Mouse (Mus musculus) hindbrain, embryonic 11.5 days (tissue): ENCODE measurements at regions not wholly inside any gene's neighbourhood (a gene's known extent, or its start where the extent isn't known, plus 50 kb on each side); places are given as distances from the start of the nearest gene placed in this dataset.

ENCODE experiments used
- ATAC-seq: fragments of 200-750 bp; cut with Nextera tagmentation; 2 replicates; pipeline ENCODE4 v1.8.0; 2017; ENCODE audit warnings: mild to moderate bottlenecking, moderate TSS enrichment, moderate library complexity; ENCODE audit not compliant: low FRiP score
- DNase-seq: peaks from one replicate; pipeline ENCODE4 v3.0.0-alpha.2; 2015; ENCODE audit warnings: low spot score
- H3K27ac ChIP-seq: fragments of 300-500 bp; sonication (generic); 2 replicates; pipeline ENCODE4 v1.5.1; 2014; ENCODE audit warnings: mild to moderate bottlenecking, low read depth, low read length
- H3K27me3 ChIP-seq: fragments of 300-500 bp; sonication (generic); 2 replicates; pipeline ENCODE4 v1.6.1; 2014; ENCODE audit warnings: mild to moderate bottlenecking, low read length, moderate library complexity, mixed read lengths; ENCODE audit not compliant: control insufficient read depth, insufficient read depth
- H3K36me3 ChIP-seq: fragments of 300-500 bp; sonication (generic); 2 replicates; pipeline ENCODE4 v1.6.1; 2014; ENCODE audit warnings: mild to moderate bottlenecking, low read length, moderate library complexity, mixed read lengths; ENCODE audit not compliant: control insufficient read depth, insufficient read depth
- H3K4me1 ChIP-seq: fragments of 300-500 bp; sonication (generic); replicated peaks from 2 replicates; pipeline ENCODE4 v1.6.1; 2014; ENCODE audit warnings: low read length, mixed read lengths; ENCODE audit not compliant: control insufficient read depth, insufficient read depth
- H3K4me2 ChIP-seq: fragments of 300-500 bp; sonication (generic); replicated peaks from 2 replicates; pipeline ENCODE4 v1.6.1; 2014; ENCODE audit warnings: mild to moderate bottlenecking, low read depth, low read length
- H3K4me3 ChIP-seq: fragments of 300-500 bp; sonication (generic); 2 replicates; pipeline ENCODE4 v1.5.1; 2014; ENCODE audit warnings: low read depth, low read length
- H3K9ac ChIP-seq: fragments of 300-500 bp; sonication (generic); 2 replicates; pipeline ENCODE4 v1.6.1; 2014; ENCODE audit warnings: low read depth, low read length
- H3K9me3 ChIP-seq: fragments of 300-500 bp; sonication (generic); 2 replicates; pipeline ENCODE4 v1.6.1; 2016; ENCODE audit warnings: low read length; ENCODE audit not compliant: control insufficient read depth
- WGBS: fragments of 180-500 bp; shearing (Covaris S2); extraction: QIAGEN DNeasy Blood & Tissue Kit; methylation state at CpG from one replicate; pipeline ENCODE4 v1.1.7; 2014; 5-methylcytosine and 5-hydroxymethylcytosine counted together

DNA sequence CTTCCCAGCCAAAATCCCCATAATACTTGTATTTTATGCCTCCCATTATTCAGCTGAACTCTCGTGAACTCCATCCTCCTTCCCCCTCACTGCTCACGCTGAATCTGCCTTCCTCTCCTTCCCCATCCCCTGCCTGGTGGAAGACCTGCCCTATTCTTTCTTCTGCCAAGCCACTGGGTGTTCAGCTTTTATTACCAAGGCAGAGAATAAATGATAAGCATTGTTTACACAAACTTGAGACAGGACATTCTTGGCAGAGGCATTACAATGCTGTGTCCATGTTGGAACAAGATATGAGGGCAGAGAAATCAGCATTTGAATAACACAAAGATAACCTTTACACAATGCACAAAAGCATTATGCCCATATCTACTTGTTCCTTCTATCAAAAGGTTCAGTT lies 80.2 kb downstream of the Dhrs2 start:
- no peak for DNase-seq
- no peak for ATAC-seq
- Histone ChIP-seq H3K27ac (no peak overlapping the region), H3K4me2 (no peak overlapping the region), H3K4me3 (no peak overlapping the region), H3K9me3 (no peaks in the 10 kb centered on the region), H3K27me3 (no peaks in the 10 kb centered on the region), H3K4me1 (no peaks in the 10 kb centered on the region), H3K9ac (no peak overlapping the region), H3K36me3 (no peaks in the 10 kb centered on the region)
- 39% methylated on average over 2 of the region's 2 CpGs for WGBS

DNA sequence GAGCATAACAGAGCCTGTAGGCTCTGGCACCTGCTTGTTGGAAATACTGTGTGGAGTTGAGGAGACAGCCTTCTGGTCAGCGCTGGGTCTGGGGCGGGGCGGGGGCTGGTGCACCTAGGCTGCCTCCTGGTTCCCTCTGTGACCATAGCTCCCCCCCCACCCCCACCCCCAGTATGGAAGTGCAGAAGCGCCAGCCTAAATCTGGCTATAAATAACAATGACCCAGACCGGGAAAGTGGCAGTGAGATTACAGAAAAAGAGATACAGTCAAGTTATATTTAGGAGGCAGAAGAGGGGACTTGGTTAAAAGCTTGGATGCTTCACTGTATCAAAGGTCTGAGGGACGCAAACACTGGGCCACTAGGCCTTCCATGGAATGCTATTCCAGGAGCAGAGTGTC lies 91.8 kb downstream of the Dhrs2 start:
- WGBS = 75% methylated on average over 6 of the region's 6 CpGs
- Histone ChIP-seq H3K4me1 (no peaks in the 10 kb centered on the region), H3K9me3 (no peaks in the 10 kb centered on the region), H3K27ac (no peak overlapping the region), H3K4me3 (no peak overlapping the region), H3K9ac (no peak overlapping the region), H3K36me3 (no peaks in the 10 kb centered on the region), H3K4me2 (no peak overlapping the region), H3K27me3 (no peaks in the 10 kb centered on the region)
- DNase-seq (no peak), ATAC-seq (no peak)

DNA sequence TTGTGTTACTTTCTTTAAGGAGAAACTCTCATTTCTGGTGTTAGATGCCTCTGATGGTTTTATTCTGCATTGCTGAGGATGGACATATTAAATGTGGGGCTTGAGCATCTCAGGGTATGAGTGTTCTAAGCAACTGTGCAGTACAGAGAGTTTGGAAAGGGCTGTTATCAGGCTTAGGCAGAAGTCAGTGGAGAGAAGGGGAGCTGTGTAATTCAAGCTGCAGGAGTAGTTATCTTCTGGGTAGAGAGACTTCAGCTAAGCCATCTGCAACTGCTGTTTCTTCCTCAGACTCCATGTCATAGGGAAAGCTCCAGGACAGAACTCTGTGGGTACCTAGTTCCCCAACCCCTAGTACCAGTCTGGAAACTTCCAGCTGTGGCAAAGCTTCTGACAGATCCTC lies 102.1 kb downstream of the Dhrs2 start:
- H3K27ac ChIP-seq = no peak overlapping the region
- H3K4me3 ChIP-seq = no peak overlapping the region
- no peak overlapping the region for H3K9ac ChIP-seq
- H3K4me1 ChIP-seq = no peaks in the 10 kb centered on the region
- no peak overlapping the region for H3K4me2 ChIP-seq
- DNase-seq = no peak
- ATAC-seq = no peak
- no peaks in the 10 kb centered on the region for H3K36me3 ChIP-seq
- no peaks in the 10 kb centered on the region for H3K9me3 ChIP-seq
- H3K27me3 ChIP-seq = no peaks in the 10 kb centered on the region

DNA sequence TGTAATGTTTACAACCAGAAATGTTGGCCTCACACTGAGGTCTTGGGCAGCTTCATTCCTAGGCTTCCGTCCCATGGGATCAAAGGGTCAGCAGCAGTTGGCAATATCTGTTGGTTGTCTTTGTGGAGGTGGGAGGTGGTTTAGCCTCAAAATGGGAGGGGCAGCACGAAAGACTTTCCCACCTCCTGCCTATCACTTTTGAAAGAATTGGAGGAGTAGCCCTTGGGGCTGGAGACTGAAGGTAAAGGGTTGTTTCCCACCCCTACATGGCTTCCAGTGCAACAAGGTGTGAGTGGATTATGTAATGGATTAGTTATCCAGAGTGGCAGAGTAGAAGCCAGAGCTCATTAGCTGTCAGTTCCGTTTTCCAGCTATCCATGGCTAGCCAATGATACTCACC lies 102.5 kb downstream of the Dhrs2 start:
- no peaks in the 10 kb centered on the region for H3K4me1 ChIP-seq
- ATAC-seq (no peak), DNase-seq (no peak)
- no peaks in the 10 kb centered on the region for H3K27me3 ChIP-seq
- no peak overlapping the region for H3K27ac ChIP-seq
- H3K4me3 ChIP-seq = no peak overlapping the region
- H3K9me3 ChIP-seq = no peaks in the 10 kb centered on the region
- H3K9ac ChIP-seq = no peak overlapping the region
- WGBS = 76% methylated on average over 3 of the region's 3 CpGs
- H3K4me2 ChIP-seq = no peak overlapping the region
- H3K36me3 ChIP-seq = no peaks in the 10 kb centered on the region

DNA sequence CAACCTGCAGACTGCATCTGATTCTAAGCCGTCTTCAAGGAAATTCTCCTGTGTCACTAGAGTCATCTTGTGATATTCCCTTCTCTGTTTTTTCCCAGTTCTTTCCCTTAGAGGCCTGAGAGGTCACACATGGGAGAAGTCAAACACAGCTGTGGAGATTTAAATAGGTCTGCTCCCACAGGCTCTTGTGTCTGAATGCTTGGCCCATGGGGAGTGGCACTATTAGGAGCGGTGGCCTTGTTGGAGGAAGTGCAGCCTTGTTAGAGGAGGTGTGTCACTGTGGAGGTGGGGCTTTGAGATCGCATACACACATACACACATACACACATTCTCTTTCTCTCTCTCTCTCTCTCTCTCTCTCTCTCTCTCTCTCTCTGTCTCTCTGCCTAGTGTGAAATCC lies 112.0 kb downstream of the Dhrs2 start:
- Histone ChIP-seq H3K27ac (no peak overlapping the region), H3K4me2 (no peak overlapping the region), H3K9me3 (no peaks in the 10 kb centered on the region), H3K27me3 (no peaks in the 10 kb centered on the region), H3K4me1 (no peaks in the 10 kb centered on the region), H3K36me3 (no peaks in the 10 kb centered on the region), H3K9ac (no peak overlapping the region), H3K4me3 (no peak overlapping the region)
- ATAC-seq = no peak
- WGBS = 56% methylated on average over 3 of the region's 3 CpGs
- DNase-seq = no peak

DNA sequence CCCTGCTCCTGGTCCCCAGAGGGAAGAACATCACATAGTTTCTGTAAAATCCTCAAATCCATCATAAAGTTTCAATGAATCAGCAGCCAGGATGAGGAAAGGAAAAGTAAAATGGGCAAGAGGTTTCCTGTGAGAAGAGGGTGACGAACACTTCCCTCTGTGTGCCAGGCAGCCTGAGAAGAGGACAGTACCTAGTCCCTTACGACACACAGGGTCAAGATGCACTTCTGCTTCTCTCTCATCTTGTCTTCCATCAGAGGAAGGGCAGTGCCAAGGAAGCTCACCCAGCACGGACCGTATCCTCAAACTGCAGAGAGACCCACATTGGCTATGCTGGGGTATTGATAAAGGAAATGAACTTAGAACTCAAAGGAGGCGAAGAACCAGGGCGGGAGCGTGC lies 112.5 kb downstream of the Dhrs2 start:
- Histone ChIP-seq H3K4me1 (no peaks in the 10 kb centered on the region), H3K4me2 (no peak overlapping the region), H3K9me3 (no peaks in the 10 kb centered on the region), H3K9ac (no peak overlapping the region), H3K27ac (no peak overlapping the region), H3K36me3 (no peaks in the 10 kb centered on the region), H3K4me3 (no peak overlapping the region), H3K27me3 (no peaks in the 10 kb centered on the region)
- no peak for DNase-seq
- 93% methylated on average over 7 of the region's 7 CpGs for WGBS
- no peak for ATAC-seq

DNA sequence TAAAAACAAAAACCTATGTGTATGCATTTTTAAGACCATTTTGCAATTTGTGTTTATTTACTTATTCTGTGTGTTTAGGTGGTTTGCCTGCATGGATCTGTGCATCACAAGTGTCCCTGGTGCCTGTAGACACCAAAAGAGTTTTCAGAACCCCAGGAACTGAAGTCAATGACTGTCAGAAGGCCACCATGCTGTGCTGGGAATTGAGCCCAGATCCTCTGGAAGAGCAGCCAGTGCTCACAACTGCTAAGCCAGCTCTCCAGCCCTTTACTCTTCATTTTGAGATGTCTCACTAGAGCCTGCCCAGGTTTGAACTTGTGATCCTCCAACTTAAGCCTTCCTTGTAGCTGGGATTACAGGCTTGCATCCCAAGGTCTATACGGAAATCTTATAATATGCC lies 113.8 kb downstream of the Dhrs2 start:
- H3K4me1 ChIP-seq = no peaks in the 10 kb centered on the region
- DNase-seq = no peak
- H3K4me3 ChIP-seq = no peak overlapping the region
- no peak overlapping the region for H3K9ac ChIP-seq
- no peaks in the 10 kb centered on the region for H3K27me3 ChIP-seq
- ATAC-seq = no peak
- WGBS = 88% methylated on average over 1 of the region's 1 CpGs
- no peak overlapping the region for H3K4me2 ChIP-seq
- H3K9me3 ChIP-seq = no peaks in the 10 kb centered on the region
- no peaks in the 10 kb centered on the region for H3K36me3 ChIP-seq
- H3K27ac ChIP-seq = no peak overlapping the region

DNA sequence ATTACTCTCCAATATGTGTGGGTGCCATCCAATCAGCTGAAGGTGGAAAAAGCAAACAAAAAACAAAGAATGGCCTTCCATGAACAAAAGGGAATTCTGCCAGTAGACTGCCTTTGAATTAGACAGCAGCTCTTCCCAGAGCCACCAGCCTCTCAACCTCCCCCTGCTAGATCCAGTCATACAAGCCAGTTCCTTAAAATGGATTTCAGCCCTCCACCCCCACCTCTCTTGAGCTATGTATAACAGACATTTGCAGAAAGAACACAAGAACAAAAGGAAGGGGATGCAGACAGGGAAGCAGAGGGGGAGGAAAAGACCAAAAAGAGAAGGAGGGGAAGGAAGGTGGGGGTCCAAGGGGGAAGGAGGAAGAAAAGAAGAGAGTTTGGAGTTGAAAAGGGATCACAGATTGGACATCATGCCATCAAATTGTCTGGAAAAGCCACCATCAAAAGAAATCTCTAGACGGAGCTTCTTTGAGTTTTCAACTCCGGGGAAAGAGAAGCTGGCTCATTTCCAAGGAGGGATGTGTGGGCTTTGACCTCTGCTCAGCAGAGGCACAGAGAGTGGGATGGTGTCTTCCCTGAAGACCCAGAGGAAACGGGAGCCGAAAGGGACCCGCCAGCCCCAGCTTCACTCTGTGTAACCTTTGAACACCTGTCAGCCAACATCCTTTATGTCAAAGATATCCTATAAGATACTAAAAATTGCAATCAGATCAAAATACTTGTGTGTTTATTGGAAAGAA lies 114.8 kb downstream of the Dhrs2 start:
- DNase-seq = peak; percentile 37
- ATAC-seq = no peak
- Histone ChIP-seq H3K4me2 (no peak overlapping the region), H3K9ac (no peak overlapping the region), H3K36me3 (no peaks in the 10 kb centered on the region), H3K27me3 (no peaks in the 10 kb centered on the region), H3K9me3 (no peaks in the 10 kb centered on the region), H3K4me3 (no peak overlapping the region), H3K4me1 (no peaks in the 10 kb centered on the region), H3K27ac (no peak overlapping the region)
- 35% methylated on average over 5 of the region's 5 CpGs for WGBS

DNA sequence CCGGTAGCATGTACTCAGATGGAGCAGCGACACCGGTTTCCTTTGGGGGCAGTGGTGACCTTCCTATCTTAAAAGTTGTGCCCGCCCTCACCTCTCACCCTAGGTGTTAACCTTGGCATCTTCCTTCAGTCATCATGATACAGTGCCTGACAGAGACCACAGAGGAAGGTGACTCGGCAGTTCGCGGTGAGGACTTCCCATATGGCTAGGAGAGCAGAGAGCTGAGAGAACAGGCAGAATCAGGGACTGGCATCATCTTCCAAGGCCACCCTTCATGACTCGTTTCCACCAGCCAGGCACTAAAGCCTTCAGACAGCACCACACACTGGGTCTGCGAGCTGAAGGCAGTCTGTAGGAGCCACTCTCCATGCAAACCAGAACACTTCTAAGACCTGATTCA lies 116.2 kb downstream of the Dhrs2 start:
- H3K4me1 ChIP-seq = no peaks in the 10 kb centered on the region
- no peaks in the 10 kb centered on the region for H3K9me3 ChIP-seq
- no peaks in the 10 kb centered on the region for H3K36me3 ChIP-seq
- H3K4me2 ChIP-seq = no peak overlapping the region
- no peak overlapping the region for H3K9ac ChIP-seq
- ATAC-seq (no peak), DNase-seq (no peak)
- 86% methylated on average over 9 of the region's 9 CpGs for WGBS
- H3K27ac ChIP-seq = no peak overlapping the region
- no peaks in the 10 kb centered on the region for H3K27me3 ChIP-seq
- no peak overlapping the region for H3K4me3 ChIP-seq
